Mouse (Mus musculus): ENCODE measurements around the gene Sbk1.

The Sbk1 gene

GRCm38 (mm10) chr7:126340206-126340618 lies 67.8 kb downstream of the Sbk1 start:
- no peak for DNase-seq

GRCm38 (mm10) chr7:126340896-126341295 lies 68.5 kb downstream of the Sbk1 start:
- DNase-seq = no peak
